Mouse (Mus musculus): ENCODE data around the gene Crip2.

Crip2 gene

DNA sequence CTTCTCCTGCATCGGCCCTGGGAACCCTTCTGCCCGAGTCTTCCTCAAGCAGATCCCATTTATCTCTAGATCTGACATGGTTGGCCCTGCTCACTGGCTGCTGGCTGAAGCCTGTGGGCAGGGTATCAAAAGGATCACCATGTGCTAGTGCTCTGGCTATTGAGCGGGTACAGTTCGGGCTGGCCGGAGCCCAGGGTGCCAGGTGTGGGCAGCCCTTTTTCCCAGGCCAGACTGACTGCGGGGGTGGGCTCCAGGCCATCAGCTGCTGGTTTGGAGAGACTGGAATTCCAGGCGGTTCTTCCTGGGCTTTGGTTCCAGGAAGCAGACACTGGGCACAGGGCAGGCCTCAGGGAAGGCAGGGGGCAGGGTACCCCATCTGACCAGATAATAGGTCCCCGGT lies 7.4 kb downstream of the Crip2 start:
- peak; percentile 72 to 78 for DNase-seq

DNA sequence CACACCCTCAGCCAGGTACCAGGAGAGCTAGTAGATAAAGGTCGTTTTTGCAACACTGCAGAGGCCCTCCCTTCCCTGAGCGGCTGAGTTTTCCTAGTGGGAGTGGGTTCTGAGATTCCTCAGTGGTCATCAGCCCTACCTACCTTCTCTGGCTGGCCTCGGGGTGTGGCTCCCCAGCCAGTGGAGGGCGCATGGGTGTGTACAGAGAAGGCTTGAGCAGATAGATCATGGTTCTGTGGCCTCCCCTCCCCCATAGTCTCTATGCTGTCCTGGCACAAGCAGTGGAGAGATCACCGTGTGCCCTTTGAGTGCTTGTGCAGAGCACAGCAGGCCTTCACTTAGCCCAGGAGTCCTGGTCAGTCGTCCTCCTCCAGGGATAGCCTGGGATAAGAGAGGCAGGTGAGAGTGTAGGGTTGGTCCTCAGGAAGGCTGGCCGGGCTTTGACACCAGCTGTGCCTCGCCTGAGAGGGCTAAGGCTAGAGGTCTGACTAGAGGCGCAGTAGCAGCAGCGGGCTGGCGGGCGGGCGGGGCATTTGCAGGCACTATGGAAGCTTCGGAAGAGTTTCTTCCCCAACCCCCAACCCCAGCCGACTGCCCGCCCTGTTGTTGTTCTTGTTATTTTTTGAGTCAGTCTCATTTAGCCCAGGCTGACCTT lies 8.5 kb downstream of the Crip2 start:
- DNase-seq, result no peak

DNA sequence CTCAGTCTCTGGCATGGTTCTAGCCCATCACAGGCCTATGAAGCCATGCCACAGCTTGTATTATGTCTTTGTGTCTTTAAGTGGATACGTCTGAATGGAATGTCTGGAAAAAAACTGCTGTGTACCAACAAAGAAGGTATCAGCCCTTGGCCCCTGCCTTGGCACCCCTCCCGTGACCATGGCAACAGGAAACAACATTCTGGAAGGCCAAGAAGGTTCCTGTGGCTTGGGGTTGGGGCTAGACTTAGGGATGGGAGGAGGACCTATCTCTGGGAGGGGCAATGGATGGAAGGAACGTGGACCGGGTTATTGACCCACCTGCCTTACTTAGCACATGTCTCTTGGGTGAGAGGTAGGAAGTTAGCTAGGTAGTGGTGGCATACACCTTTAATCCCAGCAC lies 9.3 kb downstream of the Crip2 start:
- no peak for DNase-seq

DNA sequence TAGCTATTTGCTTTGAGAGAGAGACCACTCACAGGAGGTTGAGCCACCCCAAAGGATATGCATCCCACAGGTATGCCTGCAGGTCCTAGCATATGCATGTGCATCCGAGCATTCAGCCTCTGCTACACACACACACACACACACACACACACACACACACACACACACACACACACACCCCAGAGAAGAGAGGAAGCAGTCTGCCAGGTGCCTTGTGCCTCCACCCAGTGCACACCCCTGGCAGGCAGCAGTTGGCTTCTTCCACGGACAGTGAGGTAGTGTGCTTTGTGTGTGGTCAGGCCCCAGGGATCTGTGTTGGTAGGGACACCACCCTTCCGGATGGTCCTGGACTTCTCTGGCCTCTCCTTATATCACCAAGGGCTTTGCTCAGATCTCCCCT lies 9.9 kb downstream of the Crip2 start:
- DNase-seq, result no peak

DNA sequence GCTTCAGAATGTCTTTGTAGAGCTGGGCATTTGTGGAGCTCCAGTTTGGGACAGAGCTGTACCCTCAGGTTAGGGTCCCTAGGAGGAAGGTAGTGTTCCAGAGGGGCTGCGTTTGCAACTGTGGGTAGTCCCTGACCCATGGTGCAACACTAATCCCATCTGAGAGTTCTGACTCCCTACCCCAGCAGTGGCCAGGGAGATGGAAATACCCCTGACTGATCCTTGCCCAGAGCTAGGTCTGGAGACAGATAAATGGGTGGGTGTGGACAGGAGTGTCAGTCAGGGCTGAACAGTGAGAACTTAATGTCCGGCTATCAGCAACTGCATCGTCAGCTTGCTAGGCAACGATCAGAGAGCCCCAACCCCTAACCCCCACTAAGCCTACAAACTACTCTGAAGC lies 10.6 kb downstream of the Crip2 start:
- DNase-seq, result no peak

DNA sequence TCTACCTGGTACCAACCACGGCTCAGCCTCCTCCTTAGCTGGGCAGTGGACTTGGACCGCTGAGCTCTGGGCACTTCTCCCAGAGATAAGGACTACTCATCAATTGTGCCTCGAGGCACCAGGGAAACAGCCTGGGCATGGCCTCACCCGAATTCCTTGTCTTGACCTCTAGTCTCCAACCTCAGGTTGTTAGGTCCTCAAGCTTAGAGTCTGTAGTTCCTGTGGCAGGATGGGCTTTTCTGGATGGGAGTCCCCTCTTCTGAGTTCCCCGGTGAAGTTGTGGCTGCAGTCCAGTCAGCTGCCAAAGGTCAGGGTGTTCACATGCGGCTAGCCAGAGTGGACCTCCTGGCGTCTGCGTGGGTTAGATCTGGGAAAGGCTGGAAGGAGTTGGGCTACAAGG lies 11.0 kb downstream of the Crip2 start:
- no peak for DNase-seq

DNA sequence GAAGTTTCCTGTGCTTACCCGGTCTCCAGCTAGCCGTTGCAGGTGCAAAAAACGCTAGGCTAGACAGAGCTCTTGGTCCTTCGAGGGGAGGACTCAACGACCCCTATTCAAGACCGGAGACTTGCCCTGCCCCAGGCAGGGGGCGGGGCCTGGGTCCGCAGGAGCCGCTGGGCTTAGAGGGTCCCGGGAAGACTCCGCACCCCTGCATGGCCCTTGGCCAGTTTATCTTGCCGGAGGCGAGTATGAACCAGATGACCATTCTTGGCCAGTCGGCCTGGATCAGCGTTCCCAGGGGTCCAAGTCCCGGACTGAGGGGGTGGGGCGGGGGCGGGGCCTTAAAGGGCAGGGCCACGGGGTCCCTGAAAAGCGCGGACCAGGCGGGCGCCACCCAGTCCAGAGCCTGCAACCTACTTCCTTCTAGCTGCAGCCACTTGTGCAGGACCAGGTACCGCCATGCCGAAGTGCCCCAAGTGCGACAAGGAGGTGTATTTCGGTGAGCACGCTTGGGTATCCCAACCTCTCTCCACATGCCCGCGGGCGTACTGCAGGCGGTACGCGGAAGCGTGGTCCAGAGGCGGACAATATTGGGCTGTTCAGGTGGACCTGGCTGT lies 11.7 kb downstream of the Crip2 start:
- no peak for DNase-seq

DNA sequence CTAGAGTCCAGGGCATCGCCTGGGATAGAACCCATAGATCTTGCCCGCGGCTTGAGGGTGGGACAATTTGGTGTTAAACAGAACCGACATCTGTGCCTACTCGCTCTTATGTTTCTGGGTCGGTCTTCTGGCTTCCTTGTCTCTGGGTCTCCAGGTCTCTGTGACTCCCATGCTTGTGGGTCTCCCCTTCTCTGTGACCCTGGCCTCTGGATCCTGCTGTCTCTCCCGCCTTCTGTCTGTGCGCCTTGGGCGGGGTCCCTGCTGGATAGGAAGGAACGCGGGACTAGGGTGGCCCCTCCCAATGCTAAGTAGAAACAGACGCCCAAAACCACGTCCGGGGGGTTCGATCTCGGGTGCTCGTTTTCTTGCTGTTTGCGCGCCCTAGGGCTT lies 12.2 kb downstream of the Crip2 start:
- DNase-seq, result peak in 1 of 2 experiments; percentile 8

DNA sequence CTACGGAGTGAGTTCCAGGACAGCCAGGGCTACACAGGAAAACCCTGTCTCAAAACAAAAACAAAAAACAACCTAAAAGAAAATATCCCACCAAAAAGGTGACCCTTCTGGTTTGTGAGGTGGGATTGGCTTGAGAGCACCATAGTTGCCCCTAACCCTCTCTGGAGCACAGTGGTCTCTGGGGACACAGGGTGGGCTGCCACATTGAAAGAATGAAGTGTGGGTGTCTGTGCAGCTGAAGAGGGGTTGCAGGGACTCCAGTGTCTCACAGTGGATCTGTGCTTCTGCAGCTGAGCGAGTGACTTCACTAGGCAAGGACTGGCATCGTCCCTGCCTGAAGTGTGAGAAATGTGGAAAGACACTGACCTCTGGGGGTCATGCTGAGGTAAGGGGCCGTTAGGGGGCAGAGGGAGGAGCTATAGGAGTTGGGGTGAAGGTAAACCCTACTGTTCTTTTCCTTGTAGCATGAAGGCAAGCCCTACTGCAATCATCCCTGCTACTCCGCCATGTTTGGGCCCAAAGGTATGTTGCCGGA lies 13.0 kb downstream of the Crip2 start:
- DNase-seq, result no peak

DNA sequence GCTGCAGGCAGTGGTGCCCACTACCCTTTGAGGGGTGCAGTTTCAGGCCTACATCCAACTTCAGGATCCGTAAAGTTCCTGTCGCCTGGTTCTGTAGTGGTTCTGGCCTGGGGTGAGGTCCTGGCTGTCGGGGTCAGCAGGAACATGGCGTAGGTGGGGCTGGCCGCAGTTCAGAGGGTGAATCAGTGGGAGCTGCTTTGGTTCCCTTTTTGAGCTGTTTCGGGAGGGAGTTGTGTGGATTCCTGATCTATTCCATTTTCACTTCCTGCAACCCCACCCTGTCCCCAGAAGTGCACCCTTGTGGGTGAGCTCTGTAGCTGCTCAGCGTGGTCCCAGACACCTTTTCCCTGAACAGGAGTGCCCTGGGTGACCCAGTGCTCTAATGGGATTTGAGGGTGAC lies 13.9 kb downstream of the Crip2 start:
- DNase-seq, result peak in 1 of 2 experiments; percentile 12

DNA sequence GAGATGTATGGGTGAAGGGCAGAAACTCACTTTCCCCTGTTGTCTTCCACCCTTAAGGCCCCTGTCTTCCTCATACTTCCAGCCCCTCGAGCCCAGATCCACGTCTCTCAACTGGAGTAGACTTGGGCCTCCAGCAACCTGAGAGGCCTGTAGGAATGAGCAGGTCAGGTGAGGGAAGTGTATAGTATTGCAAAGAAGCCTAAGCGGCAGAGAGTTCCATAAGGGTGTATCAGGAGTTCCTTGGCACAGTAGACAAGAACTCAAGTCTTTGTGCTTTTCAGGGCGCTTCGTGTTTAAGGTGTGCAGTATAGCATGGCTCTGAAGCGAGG lies 14.7 kb downstream of the Crip2 start:
- peak in 1 of 2 experiments; percentile 29 for DNase-seq

DNA sequence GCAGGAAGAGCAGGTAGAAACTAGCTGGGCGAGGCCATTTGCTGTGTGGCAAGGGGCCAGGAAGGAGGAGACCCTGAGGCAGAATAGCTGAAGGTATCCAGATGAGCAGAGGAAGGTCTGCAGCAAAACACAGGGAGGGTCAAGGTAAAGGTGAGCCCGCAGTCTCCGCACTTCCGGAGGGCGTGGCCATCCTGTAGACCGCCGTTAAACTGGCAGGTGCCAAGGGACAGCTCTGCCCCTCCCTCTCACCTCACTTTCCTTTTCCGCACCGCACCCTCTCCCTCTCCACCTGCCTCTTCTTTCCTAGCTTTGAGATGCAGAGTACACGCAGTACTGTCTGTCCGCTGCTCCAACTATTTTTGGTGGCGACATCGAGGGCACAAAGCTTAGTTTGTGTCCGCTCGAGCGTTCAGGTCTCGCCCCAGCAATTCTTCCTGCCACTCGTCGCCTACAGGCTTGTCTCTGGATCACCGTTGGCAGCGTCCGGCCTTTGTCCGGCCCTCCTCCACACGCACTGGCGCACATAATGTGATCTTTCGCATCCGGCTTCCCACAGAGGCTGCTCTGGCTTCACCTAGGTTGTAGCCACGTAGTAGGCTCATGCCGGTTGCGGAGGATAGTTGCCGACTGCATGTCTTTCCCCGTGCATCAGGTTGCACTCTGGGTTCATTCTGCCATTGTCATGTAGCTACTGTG lies 15.2 kb downstream of the Crip2 start:
- peak; percentile 56 to 64 for DNase-seq

DNA sequence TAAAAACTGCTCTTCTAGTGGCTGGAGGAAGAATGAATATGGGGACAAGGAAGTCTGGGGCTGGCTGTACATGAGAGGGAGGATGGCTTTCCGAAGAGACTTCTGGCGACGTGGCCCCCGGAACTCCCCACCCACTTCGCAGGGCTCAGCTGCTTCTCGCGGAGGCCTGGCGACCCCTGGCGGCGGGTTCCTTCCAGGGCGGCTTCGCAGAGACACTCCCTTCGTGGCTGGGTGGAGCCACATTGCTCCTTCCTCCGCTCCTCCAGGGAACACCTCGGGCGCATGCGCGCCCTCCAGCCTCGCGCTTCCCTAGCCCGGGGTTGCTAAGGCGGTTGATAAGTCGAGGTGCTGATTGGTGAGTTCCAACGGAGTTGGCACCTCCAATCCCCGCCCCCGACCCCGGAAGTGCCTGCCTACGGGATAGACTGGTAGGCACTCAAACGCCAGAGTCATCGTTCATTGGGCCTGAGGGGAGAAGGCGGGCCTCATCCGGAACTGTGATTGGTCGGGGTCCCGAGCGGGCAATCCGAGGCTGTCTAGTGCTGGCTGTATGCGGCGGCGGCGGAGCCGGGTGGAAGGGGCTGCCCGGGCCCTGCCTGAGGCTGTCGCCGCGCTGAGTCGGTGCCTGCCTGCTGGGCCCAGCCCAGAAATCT lies 16.0 kb downstream of the Crip2 start, which contains the start of gene Tedc1:
Tedc1 (plus strand) TSS at position 535 of the 653 bp plus-strand sequence.
- peak; percentile 99 for DNase-seq

DNA sequence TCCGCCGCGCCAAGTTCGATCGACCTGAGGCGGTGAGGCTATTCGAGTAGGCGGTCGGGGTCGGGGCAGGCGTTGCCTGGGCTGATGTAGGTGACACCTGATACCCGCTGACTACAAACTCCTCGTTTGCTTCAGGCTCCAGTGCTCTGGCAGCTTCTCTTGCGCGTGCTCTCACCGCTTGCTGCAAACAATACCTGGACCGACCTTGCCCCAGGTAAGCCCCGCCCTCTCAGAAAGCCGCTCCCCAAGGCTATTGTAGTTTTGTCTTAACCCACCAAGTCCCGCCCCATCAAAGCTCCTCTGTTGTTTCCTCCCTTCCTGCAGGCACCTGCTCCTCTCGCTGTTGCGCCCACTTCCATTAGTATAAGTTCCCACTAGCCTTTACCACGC lies 16.5 kb downstream of the Crip2 start:
- DNase-seq, result peak in 1 of 2 experiments; percentile 30

DNA sequence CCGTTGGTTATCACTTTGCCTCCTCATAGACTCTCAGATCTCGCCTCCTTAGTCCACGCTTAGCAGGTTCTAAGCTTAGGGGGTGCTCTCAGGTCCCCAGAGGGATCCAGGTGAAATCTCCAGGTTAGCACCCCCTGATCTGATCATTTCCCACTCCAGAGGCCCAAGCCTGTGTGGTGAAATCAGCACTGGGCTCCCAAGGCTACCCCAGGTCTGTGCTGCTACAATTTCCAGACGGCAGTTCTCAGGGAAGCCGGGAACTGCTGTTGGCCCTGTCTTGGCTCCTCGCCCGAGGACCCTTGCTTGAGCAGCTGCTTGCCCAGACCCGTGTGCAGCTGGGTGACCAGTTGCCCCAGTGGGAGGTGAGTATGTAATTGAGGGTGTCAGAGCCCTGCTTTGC lies 17.0 kb downstream of the Crip2 start:
- DNase-seq, result peak in 1 of 2 experiments; percentile 49

DNA sequence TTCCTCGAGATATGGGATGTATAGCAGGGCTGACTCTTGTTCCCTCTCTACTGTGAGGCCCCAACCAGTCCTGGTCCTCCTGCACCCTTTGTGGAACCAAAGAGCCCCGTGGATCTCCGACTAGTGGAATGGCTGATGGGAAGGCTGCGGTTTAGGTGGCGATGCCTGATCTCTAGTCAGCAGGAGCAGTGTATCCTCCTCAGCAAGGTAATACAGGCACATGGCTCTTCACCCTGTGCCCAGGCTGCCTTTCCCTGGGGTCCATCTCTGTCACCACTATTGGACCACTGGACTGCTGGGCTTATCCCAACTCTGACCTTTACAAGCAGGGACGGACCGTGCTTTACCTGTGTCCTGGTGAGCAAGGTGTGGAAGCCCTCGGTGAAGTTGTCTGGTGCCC lies 17.5 kb downstream of the Crip2 start:
- peak in 1 of 2 experiments; percentile 17 for DNase-seq

DNA sequence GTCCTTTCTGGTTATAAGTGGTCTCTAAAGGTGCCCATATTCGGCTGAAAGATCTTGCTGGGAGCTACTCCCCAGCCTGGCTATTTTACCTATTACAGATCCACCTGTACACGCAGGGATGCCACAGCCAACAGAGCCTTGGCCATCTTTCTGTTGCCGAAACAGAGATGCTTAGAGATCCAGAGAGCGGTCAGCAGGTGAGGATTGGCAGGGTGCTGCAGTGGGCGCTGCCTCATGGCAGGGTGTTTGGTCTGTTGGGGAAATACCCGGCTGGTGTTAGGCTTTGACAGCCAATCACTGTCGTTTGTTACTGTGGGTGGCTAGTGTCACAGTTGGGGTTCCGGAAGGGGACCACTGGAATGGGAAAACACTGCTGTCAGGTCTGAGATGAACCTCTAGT lies 17.9 kb downstream of the Crip2 start:
- DNase-seq, result peak in 1 of 2 experiments; percentile 7

DNA sequence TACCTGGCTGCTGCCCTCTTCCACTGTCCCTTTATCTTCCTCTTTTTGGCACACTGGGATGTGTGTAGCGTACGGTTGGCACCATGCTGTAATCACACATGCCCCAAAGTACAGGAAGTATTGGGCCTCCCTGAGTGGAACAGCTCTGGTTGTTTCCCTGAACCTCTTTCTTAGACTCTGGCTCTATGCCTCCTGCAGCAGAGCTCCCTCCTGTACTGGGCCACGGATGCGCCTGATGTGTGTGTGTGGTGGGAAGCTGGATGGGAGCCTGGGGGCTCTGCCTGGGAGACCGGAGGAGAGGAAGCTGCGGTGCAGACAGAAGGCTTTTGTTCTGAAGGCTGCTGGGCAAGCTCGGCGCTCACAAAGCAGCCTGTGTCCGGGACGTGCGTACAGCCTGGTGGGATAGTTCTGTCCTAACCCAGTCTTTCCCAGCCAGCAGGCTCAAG lies 23.5 kb downstream of the Crip2 start:
- DNase-seq, result peak in 1 of 2 experiments; percentile 44

DNA sequence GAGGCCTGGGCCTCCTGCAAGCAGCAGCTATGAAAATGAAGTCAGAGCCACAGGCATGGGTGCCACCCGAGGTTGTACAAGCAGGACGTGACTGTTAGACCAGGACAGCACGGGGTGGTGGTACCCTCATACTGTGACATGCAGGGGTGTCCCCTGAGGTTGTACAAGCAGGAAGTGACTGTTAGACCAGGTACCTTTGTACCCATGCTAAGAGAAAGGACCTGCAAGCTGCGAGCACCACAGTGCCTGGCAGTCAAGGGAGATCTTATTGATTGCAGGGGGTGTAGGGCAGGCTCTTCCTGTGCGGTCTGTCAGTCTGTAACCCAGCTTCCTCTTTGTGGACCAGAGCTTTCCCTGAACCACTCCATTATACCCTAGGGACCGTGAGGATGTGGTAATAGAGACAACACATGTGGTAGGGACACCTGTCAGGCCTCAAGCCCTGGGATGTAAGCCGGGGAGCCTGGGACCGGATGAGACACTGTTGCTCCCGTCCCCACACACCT lies 28.0 kb downstream of the Crip2 start:
- no peak for DNase-seq

DNA sequence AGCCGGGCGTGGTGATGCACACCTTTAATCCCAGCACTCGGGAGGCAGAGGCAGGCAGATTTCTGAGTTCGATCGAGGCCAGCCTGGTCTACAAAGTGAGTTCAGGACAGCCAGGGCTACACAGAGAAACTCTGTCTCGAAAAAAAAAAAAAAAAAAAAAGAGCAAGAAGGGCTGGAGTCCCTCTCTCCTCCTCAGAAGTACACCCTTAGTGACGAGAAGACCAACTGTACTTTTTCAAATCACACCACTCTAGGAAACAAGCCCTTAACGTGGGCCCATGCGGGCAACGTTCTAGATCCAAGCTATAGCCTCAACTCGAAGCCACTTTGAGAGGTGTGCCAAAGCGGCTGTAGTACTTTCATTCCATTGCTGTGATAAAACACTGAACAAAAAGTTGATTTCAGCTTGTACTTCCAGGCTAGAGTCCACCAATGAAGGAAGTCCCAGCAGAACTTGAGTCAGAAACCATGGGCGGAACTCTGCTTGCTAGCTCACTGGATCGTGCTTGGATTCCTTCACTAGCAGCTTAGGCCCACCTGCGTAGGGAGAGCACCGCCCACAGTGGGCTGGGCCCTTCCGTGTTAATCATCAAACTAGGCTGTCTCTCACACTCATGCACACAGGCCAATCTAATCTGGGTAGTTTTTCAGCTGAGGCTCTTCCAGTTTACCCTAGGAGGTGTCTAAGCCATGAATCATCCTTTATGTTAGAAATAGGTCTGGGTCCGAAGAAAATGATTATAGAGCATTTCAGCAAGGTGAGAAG lies 37.1 kb downstream of the Crip2 start:
- no peak for DNase-seq

DNA sequence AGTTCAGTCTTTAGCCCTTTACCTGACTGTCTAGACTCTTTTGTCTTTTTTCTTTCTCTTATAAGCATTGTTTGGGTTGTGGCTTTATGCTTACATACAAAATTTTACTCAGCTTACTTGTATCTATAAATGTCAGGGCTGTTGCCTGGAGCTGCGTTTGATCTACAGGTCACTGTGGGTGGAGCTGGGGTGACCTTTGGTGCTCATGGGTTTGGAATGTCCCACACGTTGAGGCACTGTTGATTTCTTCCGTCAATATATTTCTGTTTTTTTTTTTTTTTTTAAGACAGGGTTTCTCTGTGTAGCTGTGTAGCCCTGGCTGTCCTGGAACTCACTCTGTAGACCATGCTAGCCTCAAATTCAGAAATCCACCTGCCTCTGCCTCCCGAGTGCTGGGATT lies 41.0 kb downstream of the Crip2 start:
- DNase-seq, result no peak

DNA sequence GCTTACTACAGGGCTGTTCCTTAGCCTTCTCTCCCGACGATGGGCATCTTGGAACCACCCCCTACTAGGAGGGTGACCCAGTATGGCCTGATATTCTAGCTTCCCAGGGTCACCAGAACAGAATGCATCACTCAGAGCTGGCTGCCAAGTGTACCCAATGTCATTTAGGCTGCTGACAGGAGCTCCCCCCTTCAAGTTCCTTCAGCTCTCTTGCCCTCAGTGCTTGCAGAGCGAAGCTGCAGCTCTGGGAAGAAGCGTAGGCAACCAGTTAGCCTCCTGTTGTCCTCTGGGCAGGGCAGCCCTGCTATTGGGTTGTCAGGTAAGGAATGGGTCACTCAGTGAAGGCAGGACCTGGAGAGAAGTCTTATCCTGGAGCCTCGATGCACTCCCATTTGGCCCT lies 44.9 kb downstream of the Crip2 start:
- no peak for DNase-seq
